Mouse (Mus musculus): ENCODE results near the gene Tbx20.

Tbx20 gene

DNA sequence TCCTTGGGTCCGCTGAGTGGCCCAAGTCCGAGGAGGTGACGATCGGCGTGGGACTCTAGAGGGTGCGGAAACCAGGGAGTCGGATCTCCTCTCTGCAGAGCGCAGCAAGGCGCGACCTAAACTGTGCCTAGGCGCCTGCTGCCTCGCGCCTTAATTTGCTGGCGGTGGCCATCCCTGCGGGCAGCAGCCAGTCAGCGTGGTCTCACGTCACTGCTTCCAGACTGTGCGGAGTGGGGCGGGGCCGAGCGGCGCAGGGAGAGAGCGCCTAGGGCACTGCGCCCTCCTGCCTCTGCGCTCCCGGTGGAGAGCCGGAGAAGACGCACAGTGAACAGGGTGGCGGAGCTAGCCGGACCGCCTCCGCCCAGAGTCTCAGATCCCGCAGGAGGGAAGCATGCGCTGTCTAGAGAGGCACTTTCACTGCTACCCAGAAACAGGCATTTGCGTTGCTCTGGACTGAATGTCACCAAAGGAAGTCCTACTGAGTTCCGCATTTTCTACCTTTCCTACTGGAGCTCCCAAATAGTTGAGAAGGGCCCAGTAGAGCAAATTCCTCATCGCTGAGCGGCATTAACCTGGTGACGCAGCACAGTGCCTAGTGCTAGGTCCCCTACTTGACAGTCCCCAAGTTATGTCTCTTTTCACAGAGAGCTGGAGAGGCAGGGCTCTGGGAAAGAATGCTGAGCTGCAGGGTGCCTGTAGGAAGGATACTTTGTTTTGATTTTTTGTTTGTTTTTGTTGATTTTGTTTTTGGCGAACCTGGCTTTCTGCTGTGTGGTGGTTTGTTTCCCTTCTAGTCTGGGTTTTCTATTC lies at the start of gene Tbx20:
Gene Tbx20 (minus strand): TSS at position 144 of the 810 bp plus-strand sequence.
- no peak for DNase-seq (ENCODE audit: low read depth, low spot score)

DNA sequence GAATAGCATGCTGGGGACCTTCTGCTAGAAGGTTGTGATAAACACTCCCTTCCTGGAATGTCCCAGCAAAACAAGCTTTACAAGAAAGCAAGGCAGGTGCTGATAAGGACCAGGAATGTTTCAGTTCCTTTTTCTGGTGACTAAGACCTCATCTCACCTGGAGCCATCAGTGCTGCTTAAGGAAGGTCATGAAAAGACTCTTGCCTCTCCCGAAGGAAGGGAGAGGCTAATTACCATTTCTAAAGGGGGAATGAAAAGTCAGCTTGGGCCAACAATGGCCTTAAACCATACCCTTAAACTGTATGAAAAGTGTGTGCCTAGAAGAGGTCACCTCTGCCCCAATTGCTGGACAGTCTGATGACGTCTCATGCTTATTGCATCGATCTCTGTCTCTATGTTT lies 44.4 kb upstream of the Tbx20 start:
- DNase-seq (ENCODE audit: low read depth, low spot score), result no peak

DNA sequence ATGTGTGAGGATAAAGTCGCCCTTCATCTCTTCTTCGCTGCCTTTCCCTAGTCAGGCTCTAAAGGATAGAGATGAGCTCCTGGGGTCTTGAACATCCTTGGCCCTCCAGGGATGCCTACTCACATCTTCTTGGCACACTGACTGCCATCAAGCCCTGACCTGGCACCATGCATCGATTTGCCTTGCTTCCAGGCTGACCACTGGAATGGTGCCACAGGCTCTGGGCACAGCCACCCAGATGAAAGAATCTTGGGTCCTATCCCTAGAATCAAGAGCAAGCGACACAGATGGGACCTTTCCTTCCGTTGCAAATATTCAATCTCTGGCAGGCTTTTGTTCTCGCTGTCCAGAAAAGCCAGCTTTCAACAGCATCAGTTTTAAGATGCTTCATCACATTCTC lies 38.4 kb upstream of the Tbx20 start:
- no peak for DNase-seq (ENCODE audit: low read depth, low spot score)

DNA sequence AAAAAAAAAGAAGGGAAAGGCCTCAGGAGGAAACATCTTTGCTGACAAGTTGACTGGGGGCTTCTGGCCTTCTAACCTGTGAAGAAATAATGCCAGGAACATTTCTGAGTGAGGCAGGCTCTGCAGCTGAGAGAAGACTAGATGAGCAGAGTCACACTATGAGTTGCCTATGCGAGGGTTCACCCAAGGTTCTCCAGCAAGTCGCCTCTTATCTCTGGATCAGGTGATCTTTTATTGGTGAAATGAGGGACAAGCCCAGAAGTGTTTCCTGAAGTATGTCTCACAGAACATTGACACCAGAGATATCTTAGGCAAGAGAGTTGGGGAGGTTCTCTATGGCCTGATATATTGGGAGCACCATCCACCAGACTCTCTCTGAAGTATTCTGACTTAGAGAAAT lies 18.0 kb upstream of the Tbx20 start:
- DNase-seq (ENCODE audit: low read depth, low spot score), result no peak

DNA sequence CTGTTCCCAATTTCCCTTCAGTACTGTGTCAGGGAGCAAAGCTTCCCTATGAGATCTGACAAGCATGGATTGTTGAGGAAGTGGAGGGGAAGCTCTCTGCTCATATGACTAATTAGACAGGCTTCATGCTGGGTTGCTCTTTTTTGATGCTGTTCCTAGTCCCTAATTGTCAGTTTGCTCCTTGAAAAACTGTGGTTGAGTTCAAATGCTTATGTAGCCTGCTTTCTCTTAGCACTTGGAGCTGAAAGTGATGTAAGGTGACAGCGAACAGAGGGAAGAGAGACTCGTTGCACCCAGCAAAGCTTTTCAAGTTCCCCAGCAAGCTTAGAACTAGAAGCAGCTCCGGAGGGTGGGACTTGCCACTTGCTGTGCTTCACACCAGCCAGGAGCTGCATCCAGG lies 15.3 kb upstream of the Tbx20 start:
- DNase-seq (ENCODE audit: low read depth, low spot score), result no peak

DNA sequence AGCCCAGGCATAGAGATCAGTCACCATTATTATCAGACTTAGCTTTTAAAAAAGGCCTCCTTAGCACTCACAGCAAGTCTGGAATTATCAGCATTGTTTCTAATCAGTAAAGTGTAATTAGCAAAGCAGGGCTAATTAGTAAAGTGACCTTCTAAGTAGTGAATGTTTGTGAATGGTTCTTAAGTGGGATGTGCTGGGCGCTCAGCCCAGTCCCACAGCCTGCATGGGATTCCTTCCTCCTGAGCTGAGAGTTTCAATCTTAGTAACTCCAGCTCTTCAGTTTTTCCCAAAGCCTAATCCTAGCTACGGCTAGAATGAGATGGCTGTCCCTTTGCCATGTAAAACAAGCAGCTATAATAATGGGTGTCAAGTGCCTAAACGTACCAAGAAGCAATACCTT lies 8.2 kb upstream of the Tbx20 start:
- DNase-seq (ENCODE audit: low read depth, low spot score), result no peak

DNA sequence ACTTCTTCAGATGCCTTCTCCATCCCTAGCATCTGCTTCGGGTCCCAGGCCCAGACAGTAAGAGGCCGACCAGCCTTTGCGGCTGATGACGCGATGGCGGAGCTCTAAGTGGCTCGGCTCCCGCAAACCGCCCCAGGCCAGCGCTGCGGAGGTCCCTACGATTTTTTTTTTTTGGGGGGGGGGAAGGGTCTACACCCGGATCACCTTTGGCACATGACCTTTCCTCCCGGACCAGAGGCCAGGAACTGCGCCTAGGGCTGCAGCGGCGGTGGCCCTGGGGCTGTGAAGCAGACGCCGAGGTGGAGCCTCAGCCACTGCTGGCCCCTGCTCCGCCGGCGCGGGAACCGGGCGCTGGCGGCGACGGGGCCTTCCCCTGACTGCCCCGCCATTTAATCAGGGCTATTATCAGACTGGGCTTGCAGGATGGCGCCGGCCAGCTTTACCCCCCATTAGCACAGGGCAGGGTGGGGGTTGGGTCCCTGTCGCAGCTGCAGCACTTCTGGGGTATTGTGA lies 6.9 kb upstream of the Tbx20 start:
- DNase-seq (ENCODE audit: low read depth, low spot score), result no peak

DNA sequence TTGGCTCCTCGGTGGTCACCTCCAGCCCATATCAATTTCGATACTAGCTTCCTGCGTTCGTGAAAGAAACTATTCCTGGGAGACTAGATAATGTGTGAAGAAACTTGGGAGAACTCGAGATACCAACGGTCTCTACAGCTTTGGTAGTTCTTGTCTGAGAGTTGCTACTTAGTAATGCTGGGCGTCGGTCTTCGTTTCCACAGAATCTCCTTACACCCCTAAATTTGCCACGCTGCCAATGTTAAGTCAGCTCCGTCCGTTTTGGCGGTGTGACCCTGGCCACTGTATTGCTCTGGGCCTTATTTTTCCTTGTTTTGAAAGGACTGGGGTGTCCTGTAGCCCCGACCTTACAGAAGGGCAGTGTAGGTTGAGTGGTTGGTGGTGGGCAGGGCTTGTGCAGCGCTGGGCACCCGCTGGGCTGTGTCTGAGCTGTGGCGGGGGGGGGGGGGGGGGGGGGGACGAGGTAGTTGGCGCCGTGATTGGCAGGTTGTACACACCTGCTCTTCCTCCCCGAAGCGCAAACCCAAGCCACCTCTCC lies 6.4 kb upstream of the Tbx20 start:
- DNase-seq (ENCODE audit: low read depth, low spot score), result no peak

DNA sequence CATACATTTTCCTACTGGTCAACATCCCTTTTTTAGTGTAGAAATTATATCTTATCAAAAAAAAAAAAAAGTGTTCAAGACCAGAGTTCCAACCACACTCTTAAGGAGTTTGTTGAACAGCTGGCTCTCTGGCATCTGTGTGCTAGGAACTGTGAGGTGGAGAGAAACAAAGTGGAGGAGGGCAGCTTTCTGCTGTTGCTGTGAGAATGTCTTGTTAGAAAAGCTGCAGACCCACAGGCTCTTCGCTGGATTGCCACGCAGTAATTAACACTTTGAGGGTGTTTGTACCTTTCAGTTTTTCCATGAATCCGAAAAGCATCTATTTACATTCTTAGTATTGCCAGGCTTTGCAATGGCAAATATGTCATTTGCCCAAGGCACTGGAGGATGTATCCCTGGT lies 5.9 kb upstream of the Tbx20 start:
- no peak for DNase-seq (ENCODE audit: low read depth, low spot score)

DNA sequence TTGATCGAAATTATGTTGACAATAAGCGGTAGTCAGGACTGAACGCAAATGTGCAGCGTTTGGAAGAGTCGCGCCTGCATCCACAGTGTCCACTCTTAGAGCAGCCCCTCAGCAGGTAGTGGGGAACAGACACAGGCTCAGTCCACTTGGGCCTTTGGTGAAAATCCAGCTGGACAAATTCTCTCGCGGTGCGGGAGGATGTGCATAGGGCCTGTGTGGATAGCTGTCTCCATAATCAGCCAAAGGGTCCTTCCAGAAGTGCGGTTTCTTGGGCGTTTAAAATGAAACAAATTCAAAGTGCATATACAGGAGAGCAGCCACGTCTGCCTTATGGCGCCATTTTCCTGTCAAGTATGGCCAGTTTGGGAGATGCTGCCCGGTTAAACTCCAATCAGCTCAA lies 4.5 kb upstream of the Tbx20 start:
- no peak for DNase-seq (ENCODE audit: low read depth, low spot score)

DNA sequence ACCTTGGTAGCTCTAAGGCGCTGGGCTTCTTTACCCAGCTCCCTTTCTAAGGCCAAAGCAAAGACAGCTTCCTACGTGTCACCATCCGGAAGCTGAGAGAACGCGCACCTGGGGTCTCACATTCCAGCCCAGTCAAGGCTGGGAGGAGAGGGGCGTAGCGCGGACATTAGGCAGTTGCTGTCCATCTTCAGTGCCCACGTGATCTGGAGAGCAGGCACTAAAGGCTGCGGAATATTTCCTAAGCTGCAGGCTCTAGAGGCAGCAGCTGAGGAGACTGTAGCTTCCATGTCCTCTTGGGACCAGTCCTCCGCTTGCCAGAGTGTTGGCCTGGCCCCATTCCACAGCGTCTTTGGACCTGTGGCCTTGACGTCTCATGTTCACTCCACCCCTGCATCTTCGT lies 3.9 kb upstream of the Tbx20 start:
- no peak for DNase-seq (ENCODE audit: low read depth, low spot score)

DNA sequence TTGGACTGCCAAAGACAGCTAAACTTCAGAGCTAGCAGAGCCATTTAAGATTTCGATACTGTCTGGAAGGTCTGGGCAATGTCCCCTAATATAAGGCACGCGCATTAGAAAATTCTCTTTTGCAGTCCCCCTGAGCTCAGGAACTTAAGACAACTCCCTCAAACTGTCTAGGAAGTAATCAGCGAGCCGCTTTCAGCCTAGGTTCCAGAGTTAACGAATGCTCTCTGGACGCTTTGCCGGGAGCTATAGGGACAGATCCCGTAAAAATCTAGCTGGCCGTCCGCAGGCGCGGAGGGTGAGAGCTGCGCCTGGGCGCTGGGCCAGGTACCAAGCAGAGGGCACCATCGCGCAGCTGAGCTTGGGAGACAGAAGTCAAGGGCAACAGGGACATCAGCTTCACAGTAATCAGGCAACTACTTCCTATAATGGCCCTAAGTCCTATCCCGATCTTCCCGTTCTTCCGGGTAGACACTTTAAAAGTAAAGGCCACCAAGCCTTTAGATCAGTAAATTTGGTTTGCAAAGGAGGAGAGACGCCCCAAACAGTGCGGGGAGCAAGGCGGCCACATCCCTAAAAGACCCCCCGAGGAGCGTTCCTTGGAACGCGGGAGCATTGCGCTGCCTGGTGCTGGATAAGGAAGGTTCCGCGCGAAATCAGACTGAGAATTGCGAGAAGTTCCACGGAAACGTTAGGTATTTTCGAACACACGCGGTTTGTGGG lies 3.2 kb upstream of the Tbx20 start:
- DNase-seq (ENCODE audit: low read depth, low spot score), result no peak

DNA sequence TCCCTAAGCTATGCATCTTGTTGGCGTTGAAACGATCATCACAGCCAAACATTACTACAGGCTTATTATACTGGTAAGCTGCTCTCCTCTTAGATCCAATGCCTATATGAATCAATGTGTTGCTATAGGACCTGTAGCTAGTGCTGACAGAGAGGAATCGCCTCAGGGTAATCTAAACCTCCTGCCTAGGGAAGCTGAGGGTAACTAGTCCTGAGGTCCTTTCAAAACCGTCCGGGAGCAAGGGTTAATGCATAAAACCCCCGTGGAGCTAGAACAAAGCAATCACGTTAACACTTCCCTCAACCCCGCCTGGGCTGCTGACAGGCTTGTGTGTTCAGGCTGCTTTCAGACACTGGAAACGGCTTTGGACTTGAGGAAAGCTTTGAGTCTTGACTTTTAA lies 2.4 kb upstream of the Tbx20 start:
- no peak for DNase-seq (ENCODE audit: low read depth, low spot score)

DNA sequence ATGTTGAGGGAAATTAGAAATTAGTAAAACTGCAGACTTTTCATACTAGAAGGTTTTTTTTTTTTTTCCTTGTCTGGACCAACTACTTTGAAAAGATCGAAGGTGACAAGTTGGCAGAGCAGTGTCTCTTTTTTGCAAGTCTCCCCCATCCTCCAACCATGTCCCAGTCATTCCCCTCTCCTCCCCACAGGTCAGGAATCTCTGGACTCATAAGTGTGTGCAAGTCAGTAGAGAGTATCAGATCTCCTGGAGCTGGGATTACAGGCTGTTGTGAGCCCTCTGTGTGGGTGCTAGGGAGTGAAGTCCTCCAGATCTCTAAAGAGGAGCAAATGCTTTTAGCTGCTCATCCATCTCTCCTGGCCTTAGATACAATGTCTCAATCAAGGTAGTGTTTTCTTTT lies 1.5 kb upstream of the Tbx20 start:
- no peak for DNase-seq (ENCODE audit: low read depth, low spot score)

DNA sequence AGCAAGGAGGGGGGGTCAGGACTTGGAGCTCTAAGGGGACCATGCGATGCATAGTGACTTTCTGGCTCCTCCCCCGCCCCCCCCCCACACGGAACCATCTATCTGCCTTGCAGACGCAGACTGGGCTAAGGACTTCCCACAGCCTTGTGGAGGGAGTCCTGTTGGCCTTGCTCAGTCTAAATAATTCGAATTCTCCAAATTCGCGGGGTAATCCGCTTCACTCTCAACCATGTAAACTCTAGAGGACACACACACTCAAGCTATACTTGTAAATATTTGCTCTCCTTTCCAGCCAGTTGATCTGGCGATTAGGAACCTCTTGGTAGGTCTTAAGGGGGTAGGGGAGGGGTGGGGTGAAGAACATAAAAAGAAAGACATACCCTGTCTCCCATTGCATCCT lies 898 bp upstream of the Tbx20 start:
- no peak for DNase-seq (ENCODE audit: low read depth, low spot score)

DNA sequence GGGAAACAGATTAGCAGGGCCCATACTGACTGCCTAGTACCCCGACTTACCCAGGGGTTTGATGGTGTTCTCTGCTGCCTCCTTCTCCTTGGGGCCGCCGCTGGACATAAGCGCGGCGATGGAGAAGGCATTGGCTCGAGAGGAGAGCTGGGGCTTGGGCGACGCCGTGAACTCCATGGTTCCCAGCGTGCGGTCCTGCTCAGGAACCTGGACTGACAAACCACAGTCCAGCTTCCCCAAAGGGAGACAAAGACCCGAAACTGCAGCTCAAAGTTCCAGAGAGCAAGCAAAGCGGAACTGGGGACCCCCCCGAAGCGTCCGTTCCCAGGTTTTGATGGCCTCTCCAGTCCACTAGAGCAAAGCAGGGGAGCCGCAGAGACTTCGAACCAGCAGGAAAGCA lies 434 bp downstream of the Tbx20 start:
- no peak for DNase-seq (ENCODE audit: low read depth, low spot score)

DNA sequence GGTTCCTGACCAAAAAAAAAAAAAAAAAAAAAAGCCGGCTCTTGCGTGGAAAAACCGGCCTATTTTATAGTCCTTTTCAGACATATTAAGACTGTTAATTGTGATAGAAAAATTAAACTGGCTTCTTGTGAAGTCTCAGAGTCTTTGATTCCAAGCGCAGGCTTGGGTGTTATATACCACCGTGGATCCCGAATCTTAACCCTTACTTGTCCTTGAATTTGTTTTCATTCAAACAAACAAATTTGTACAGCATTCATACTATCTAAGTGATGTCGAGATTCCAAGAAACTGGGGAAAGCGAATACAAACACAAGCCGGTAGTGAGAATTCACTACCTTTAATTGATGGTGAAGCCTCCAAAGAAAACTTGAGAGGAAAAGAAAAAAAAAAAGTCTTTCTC lies 932 bp downstream of the Tbx20 start:
- DNase-seq (ENCODE audit: low read depth, low spot score), result no peak

DNA sequence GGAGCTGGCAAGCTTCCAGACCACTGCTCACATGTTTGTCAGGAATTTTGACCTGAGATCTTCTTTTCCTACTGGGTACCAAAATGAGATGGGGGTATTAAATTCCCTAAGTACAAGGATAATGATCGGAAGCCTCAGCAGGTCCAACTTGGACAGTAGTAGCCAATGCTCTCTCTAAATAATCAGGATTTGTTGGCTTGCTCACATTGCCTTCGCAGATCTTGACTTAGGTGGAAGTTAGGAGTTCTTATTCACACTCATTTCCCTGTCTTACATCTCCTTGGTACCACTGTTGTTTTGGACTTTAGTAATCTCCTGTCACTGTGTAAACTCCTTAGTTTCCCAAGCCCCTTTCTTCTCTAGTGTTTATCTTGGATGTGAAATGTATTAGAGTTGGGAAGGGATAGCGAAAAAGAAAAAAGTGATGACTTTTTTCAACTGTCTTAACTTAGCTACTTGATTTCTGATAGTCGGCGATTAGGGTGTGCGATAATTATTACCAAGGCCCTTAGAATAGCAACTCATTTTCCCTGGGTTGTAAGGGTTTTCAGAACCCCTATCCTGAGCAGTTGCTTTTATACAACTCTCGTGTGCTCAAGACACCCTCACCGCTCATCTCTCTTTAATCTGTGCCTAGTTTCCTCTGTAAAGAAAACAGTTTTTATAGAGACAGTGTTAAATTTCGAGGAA lies 1.5 kb downstream of the Tbx20 start:
- no peak for DNase-seq (ENCODE audit: low read depth, low spot score)

DNA sequence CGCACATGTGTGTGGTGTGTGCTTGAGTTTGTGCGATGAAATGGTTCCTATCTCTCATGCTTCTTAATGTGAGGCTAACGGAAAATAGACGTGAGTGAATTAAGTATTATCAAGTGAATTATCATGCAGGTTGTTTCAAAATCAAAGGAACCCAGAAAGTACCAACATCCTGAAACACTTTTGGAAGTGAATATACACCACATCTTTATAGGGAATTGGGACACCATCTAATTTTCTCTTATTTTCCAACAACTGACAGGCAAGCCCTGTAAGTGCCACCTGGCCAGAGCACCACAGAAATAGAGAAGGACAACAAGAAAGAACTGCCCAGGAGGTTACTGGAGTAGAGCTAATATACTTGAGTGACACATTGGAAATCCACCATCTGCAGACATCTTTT lies 2.4 kb downstream of the Tbx20 start:
- no peak for DNase-seq (ENCODE audit: low read depth, low spot score)

DNA sequence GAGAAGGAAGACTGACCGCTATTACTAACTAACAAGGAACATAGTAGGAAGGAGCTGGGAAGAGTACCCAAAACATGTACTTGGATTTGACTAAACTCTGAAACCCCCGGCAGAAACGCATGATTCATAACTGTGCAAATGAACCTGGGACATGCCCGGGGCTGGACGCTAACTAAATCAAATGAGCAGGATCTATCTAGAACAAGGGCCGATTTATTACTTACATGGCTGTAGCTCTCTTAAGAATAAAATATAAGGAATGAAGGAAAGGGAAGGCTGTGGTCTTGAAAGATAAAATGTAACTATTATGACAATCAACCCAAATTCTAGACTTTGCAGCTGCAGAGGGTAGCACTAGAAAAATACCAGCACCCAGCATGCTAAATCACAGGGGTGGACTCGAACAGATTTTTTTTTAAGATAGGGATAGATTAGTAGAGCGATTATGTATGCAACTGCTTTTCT lies 3.1 kb downstream of the Tbx20 start:
- DNase-seq (ENCODE audit: low read depth, low spot score), result no peak

DNA sequence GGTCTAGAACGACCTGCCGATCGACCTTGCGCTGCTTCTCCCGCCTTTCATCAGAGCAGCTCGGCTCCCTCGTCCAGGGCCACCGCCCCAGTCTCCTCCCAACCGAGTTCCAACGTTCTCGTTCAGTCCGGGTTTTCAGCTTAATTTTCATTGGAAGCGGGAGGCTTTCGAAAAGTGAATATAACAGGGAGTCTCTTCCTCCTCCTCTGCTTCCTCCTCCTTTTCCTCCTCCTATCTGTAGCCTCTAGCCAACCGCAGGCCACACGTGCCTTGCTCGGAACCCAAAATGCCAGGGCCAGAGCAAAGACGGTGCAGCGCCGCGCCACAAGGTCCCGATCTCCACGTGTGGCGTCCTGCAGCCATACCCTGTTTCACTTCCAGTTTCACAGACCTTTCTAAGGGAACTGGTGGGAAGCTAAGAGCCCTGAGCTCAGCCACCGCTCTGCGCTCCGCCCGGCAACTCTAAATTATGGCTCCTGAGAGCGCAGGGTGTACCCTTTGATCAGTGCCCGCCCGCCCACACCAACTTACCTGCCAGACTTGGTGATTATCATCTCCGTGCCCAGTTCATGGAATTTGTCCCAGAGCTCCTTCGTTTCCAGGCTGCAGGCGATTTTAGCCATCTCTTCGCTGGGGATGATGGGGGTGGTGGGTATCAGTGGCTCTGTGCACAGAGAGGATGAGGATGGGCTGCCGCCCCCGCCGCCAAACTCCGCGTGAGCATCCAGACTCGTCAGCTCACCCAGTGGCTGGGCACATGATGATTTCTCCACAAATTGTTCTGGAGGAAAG lies 3.8 kb downstream of the Tbx20 start:
- no peak for DNase-seq (ENCODE audit: low read depth, low spot score)
